Mouse (Mus musculus): Measurements from ENCODE around the gene Cbx7. TPM values are rescaled to one million over a fixed set of nuclear protein-coding genes. Genes with fewer than 3 reads are reported as not detected.

Cbx7 gene
- total and polyA plus RNA-seq, 2 experiments from 2014 or later: 0.50 to 0.82 TPM

GRCm38 (mm10) chr15:79967346-79967745 is 3.6 kb downstream of the Cbx7 start:
- no peak for ATAC-seq (ENCODE audit: insufficient read depth, low read depth)
- H3K27me3 ChIP-seq (ENCODE audit: control insufficient read depth, insufficient read depth, low read length): no peaks in the 10 kb centered on the region
- TF ChIP-seq CTCF (IDR thresholded peaks at IDR 0.05; ENCODE audit: low read depth): no peak
- TF ChIP-seq EP300 (IDR thresholded peaks at IDR 0.05; ENCODE audit: low read depth): no peak
- no peaks in the 10 kb centered on the region for H3K36me3 ChIP-seq (replicated peaks; ENCODE audit: control insufficient read depth, insufficient read depth, low read length)
- H3K4me1 ChIP-seq (ENCODE audit: control insufficient read depth, insufficient read depth): no peaks in the 10 kb centered on the region
- no peak for DNase-seq (ENCODE audit: low spot score)
- no peak overlapping the region for H3K9ac ChIP-seq (replicated peaks; ENCODE audit: low read depth, low read length)
- H3K4me2 ChIP-seq (ENCODE audit: low read depth, low read length): no peak overlapping the region
- H3K27ac ChIP-seq (ENCODE audit: low read depth): no peak overlapping the region
- H3K9me3 ChIP-seq (replicated peaks; ENCODE audit: control insufficient read depth, low read length): no peaks in the 10 kb centered on the region
- WGBS: 83% methylated on average over 6 of the region's 6 CpGs
- H3K4me3 ChIP-seq (ENCODE audit: low read depth, low read length): no peak overlapping the region

- ATAC-seq (ENCODE audit: insufficient read depth, low read depth) (no peak), DNase-seq (ENCODE audit: low spot score) (no peak)
- no peak overlapping the region for H3K9ac ChIP-seq (replicated peaks; ENCODE audit: low read depth, low read length)
- H3K27me3 ChIP-seq (ENCODE audit: control insufficient read depth, insufficient read depth, low read length): no peaks in the 10 kb centered on the region
- H3K4me3 ChIP-seq (ENCODE audit: low read depth, low read length): no peak overlapping the region
- H3K4me2 ChIP-seq (ENCODE audit: low read depth, low read length): no peak overlapping the region
- WGBS: 86% methylated on average over 7 of the region's 7 CpGs
- H3K9me3 ChIP-seq (replicated peaks; ENCODE audit: control insufficient read depth, low read length): no peaks in the 10 kb centered on the region
- H3K36me3 ChIP-seq (replicated peaks; ENCODE audit: control insufficient read depth, insufficient read depth, low read length): no peaks in the 10 kb centered on the region
- no peaks in the 10 kb centered on the region for H3K4me1 ChIP-seq (ENCODE audit: control insufficient read depth, insufficient read depth)
- H3K27ac ChIP-seq (ENCODE audit: low read depth): no peak overlapping the region
- TF ChIP-seq EP300 (IDR thresholded peaks at IDR 0.05; ENCODE audit: low read depth) (no peak), CTCF (IDR thresholded peaks at IDR 0.05; ENCODE audit: low read depth) (no peak)
Measured at GRCm38 (mm10) chr15:79964376-79964775, 6.5 kb downstream of the Cbx7 start.

DNA sequence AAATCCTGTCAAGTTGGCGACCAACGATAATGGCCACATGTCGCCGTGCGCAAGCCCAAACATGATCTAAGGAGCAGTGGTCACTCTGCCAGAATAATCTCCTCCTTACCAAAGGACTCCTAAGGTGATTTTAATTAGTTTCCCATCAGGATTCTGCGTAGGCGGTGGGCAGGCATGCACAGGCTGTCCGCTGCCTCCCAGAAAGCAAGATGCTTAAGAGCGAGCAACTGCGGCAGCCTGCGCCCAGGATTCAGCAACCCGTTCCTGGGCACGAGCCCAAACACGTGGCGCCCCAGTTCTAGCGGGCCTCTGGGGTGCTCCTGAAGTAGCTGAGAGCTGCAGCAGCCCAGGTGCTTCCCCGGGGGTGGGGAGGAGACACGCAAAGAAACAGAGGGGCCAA is 8.3 kb downstream of the Cbx7 start:
- ATAC-seq (ENCODE audit: insufficient read depth, low read depth): no peak
- H3K27ac ChIP-seq (ENCODE audit: low read depth): no peak overlapping the region
- H3K9me3 ChIP-seq (replicated peaks; ENCODE audit: control insufficient read depth, low read length): no peaks in the 10 kb centered on the region
- no peak for TF ChIP-seq CTCF (IDR thresholded peaks at IDR 0.05; ENCODE audit: low read depth)
- TF ChIP-seq EP300 (IDR thresholded peaks at IDR 0.05; ENCODE audit: low read depth): no peak
- H3K27me3 ChIP-seq (ENCODE audit: control insufficient read depth, insufficient read depth, low read length): no peaks in the 10 kb centered on the region
- H3K4me2 ChIP-seq (ENCODE audit: low read depth, low read length): no peak overlapping the region
- WGBS: 84% methylated on average over 18 of the region's 18 CpGs
- H3K36me3 ChIP-seq (replicated peaks; ENCODE audit: control insufficient read depth, insufficient read depth, low read length): no peaks in the 10 kb centered on the region
- no peak overlapping the region for H3K4me3 ChIP-seq (ENCODE audit: low read depth, low read length)
- DNase-seq (ENCODE audit: low spot score): no peak
- H3K4me1 ChIP-seq (ENCODE audit: control insufficient read depth, insufficient read depth): no peaks in the 10 kb centered on the region
- H3K9ac ChIP-seq (replicated peaks; ENCODE audit: low read depth, low read length): no peak overlapping the region

GRCm38 (mm10) chr15:79961366-79961921 is 9.5 kb downstream of the Cbx7 start:
- ATAC-seq (ENCODE audit: insufficient read depth, low read depth) (no peak), DNase-seq (ENCODE audit: low spot score) (peak; percentile 20)
- TF ChIP-seq CTCF (IDR thresholded peaks at IDR 0.05; ENCODE audit: low read depth): peak; percentile 47
- no peak for TF ChIP-seq EP300 (IDR thresholded peaks at IDR 0.05; ENCODE audit: low read depth)
- WGBS: 63% methylated on average over 9 of the region's 9 CpGs
- H3K27me3 ChIP-seq (ENCODE audit: control insufficient read depth, insufficient read depth, low read length): no peaks in the 10 kb centered on the region
- no peaks in the 10 kb centered on the region for H3K9me3 ChIP-seq (replicated peaks; ENCODE audit: control insufficient read depth, low read length)
- no peak overlapping the region for H3K9ac ChIP-seq (replicated peaks; ENCODE audit: low read depth, low read length)
- no peak overlapping the region for H3K27ac ChIP-seq (ENCODE audit: low read depth)
- no peak overlapping the region for H3K4me3 ChIP-seq (ENCODE audit: low read depth, low read length)
- H3K4me1 ChIP-seq (ENCODE audit: control insufficient read depth, insufficient read depth): no peaks in the 10 kb centered on the region
- no peak overlapping the region for H3K4me2 ChIP-seq (ENCODE audit: low read depth, low read length)
- H3K36me3 ChIP-seq (replicated peaks; ENCODE audit: control insufficient read depth, insufficient read depth, low read length): no peaks in the 10 kb centered on the region

DNA sequence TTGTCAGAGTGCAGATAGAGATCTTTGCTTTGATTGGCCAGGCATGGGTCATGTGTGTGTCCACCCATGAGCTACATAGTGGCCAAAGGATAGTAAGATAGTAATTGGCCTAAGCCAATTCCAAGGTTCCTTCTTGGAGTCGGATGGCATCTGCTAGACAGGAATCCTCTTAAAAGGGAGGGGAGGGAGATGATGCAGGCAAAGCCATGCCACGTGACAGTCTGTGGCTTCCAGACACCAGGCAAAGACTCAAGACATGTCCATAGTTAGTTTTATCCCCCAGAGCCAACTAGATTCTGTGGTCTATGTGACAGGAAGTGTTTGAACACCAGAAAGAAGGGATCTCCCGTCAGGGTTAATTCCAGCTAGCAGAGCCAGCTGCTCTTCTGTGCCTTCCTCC is 12.5 kb downstream of the Cbx7 start:
- WGBS: 65% methylated on average over 3 of the region's 3 CpGs

DNA sequence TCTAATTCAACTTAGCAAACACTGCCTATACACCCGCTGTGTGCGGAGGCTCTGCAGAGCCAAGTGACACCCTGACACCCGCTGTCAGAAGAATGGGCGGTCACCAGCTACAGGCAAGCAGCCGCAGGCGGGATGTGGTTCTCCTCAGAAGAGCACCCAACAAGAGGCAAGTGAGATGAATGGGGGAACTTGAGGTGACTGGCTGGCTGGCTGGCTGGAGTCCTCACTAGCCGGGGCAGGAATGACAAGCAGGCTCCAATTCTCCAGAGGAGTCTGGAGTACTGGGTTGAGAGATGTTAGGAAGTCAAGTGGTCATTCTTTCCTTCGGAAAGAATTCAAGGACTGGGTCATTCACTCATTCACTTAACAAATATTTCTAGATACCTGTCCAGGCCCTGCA is 14.4 kb downstream of the Cbx7 start:
- 67% methylated on average over 8 of the region's 8 CpGs for WGBS
- DNase-seq (ENCODE audit: low spot score): no peak
- no peak overlapping the region for H3K4me3 ChIP-seq (ENCODE audit: low read depth, low read length)
- H3K4me2 ChIP-seq (ENCODE audit: low read depth, low read length): no peak overlapping the region
- no peaks in the 10 kb centered on the region for H3K9me3 ChIP-seq (replicated peaks; ENCODE audit: control insufficient read depth, low read length)
- no peak for TF ChIP-seq EP300 (IDR thresholded peaks at IDR 0.05; ENCODE audit: low read depth)
- H3K36me3 ChIP-seq (replicated peaks; ENCODE audit: control insufficient read depth, insufficient read depth, low read length): no peaks in the 10 kb centered on the region
- H3K27ac ChIP-seq (ENCODE audit: low read depth): no peak overlapping the region
- no peak overlapping the region for H3K9ac ChIP-seq (replicated peaks; ENCODE audit: low read depth, low read length)
- H3K4me1 ChIP-seq (ENCODE audit: control insufficient read depth, insufficient read depth): peaks cover 11% of the 10 kb centered on the region
- no peak for ATAC-seq (ENCODE audit: insufficient read depth, low read depth)
- H3K27me3 ChIP-seq (ENCODE audit: control insufficient read depth, insufficient read depth, low read length): no peaks in the 10 kb centered on the region

More for the DNA sequence above, 12.5 kb downstream of the Cbx7 start:
- Histone ChIP-seq H3K36me3 (replicated peaks; ENCODE audit: control insufficient read depth, insufficient read depth, low read length) (no peaks in the 10 kb centered on the region), H3K9me3 (replicated peaks; ENCODE audit: control insufficient read depth, low read length) (no peaks in the 10 kb centered on the region), H3K9ac (replicated peaks; ENCODE audit: low read depth, low read length) (no peak overlapping the region), H3K27me3 (ENCODE audit: control insufficient read depth, insufficient read depth, low read length) (no peaks in the 10 kb centered on the region), H3K27ac (ENCODE audit: low read depth) (no peak overlapping the region), H3K4me1 (ENCODE audit: control insufficient read depth, insufficient read depth) (no peaks in the 10 kb centered on the region), H3K4me3 (ENCODE audit: low read depth, low read length) (no peak overlapping the region), H3K4me2 (ENCODE audit: low read depth, low read length) (no peak overlapping the region)
- TF ChIP-seq CTCF (IDR thresholded peaks at IDR 0.05; ENCODE audit: low read depth) (no peak), EP300 (IDR thresholded peaks at IDR 0.05; ENCODE audit: low read depth) (no peak)
- DNase-seq (ENCODE audit: low spot score) (no peak), ATAC-seq (ENCODE audit: insufficient read depth, low read depth) (no peak)
